ENCODE assay signal across 30 mouse cellular contexts in the genomic region with DNA sequence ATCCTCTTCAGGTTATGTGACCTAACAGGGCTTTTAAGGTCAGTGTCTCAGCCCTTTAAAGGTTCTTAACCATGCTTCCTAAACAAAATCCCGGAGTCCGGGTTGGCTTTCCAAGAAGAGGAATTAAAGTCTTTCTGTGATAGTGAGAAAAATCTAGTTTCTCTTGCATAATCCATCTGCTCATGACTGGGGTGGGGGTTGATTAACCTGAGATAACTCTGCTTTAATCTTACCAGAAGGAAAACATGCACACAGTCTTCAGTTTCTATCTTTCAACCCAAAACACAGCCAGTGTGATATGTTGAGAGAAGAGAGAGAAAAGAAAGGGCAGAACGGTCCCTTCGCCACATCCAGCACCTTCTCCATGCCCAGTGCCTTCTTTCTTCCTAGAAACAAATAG.
"Had no signal": no experiment of that assay in that cellular context is flagged by ENCODE, and none has a peak within 500 bp of the region (broad histone marks: within the 10 kb centered on the region; RNA-seq: fewer than 3 reads in every experiment).

No protein-coding gene starts in this region.

- H3K4me1 ChIP-seq: limb, embryonic 10.5 days; limb, embryonic 12.5 days; limb, embryonic 13.5 days; limb, embryonic 15.5 days; liver, embryonic 12.5 days; liver, embryonic 13.5 days; liver, embryonic 15.5 days; lung, embryonic 15.5 days; megakaryocyte, embryonic 14.5 days; midbrain, embryonic 10.5 days; midbrain, embryonic 12.5 days; midbrain, embryonic 13.5 days; midbrain, embryonic 15.5 days; neural tube, embryonic 12.5 days; neural tube, embryonic 13.5 days had no signal

- H3K27ac ChIP-seq: limb, embryonic 10.5 days; limb, embryonic 12.5 days; limb, embryonic 13.5 days; limb, embryonic 15.5 days; liver, embryonic 12.5 days; liver, embryonic 13.5 days; liver, embryonic 14.5 days; liver, embryonic 15.5 days; lung, embryonic 15.5 days; macrophage; midbrain, embryonic 10.5 days; midbrain, embryonic 12.5 days; midbrain, embryonic 13.5 days; midbrain, embryonic 15.5 days; neural tube, embryonic 12.5 days; neural tube, embryonic 13.5 days had no signal

- ATAC-seq: liver, embryonic 12.5 days; liver, postnatal 0 days; lung, postnatal 0 days; midbrain, embryonic 13.5 days; midbrain, embryonic 15.5 days; midbrain, embryonic 16.5 days had no signal

- H3K4me3 ChIP-seq: limb, embryonic 10.5 days; limb, embryonic 12.5 days; limb, embryonic 13.5 days; limb, embryonic 15.5 days; liver, embryonic 12.5 days; liver, embryonic 13.5 days; liver, embryonic 15.5 days; lung, embryonic 15.5 days; megakaryocyte, embryonic 14.5 days; midbrain, embryonic 10.5 days; midbrain, embryonic 12.5 days; midbrain, embryonic 13.5 days; midbrain, embryonic 15.5 days; myocyte; neural tube, embryonic 12.5 days; neural tube, embryonic 13.5 days had no signal

- DNase-seq: liver; liver, embryonic 13.5 days; liver, postnatal 0 days; lung, adult 18-20 months; lung, adult 2 months; lung, embryonic 14.5 days; lung, postnatal 10 days; lung, postnatal 14 days; lung, postnatal 36 days; lung, postnatal 4 days; midbrain, embryonic 14.5 days had no signal
